Mouse (Mus musculus) liver, postnatal 0 days (tissue): Measurements from ENCODE around the gene Cabp4.
A peak's percentile ranks its signal among the peaks of the same experiment; 100 is the strongest.

Source experiments
- CTCF ChIP-seq: sonication (generic); IDR thresholded peaks from 2 replicates; pipeline ENCODE4 v1.5.1; 2016; ENCODE audit warnings: antibody characterized with exemption, low read depth
- EP300 ChIP-seq: IDR thresholded peaks from 2 replicates; pipeline ENCODE4 v1.6.1; 2016; ENCODE audit warnings: antibody characterized with exemption, low read depth, mild to moderate bottlenecking

DNA sequence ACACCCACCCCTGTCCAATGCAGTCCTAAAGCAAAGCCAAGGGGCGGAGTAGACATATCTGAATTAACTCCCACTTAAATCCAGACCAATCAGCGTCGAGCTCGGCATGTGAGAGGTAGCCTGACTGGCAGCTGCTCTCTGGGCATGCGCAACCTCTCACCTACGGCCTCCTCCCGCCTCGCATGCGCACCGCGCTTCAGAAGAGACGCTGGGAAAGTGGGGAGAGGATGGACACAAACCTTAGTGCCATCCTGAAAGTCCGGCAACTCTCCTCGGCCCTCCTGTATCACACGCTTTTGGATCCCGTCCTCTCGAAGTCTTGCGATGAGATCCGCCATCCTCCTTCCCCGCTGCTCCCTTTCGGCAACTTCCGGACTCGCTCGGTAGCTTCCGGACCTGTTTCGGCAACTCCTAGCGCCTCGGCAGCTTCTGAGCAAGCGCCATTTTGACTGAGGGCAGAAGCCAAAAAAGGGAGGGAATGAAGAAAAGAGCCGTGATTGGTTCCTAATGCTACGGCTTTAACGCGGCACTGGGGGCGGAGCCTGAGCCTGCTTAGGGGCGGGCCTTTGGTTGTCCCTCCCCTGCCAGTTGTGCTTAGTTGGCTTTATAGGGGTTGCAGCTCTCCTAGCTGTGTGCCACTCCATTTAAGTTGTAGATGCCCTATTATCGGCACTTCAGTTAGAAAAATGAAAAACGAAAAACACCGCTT lies 22.6 kb downstream of the Cabp4 start:
- TF ChIP-seq CTCF (no peak), EP300 (peak; percentile 57; the same call in 1 of the 2 replicates)
